Mouse (Mus musculus): ENCODE measurements around the gene Sapcd1. TPM values are rescaled to one million over a fixed set of nuclear protein-coding genes. Genes with fewer than 3 reads are reported as not detected.

The Sapcd1 gene
- polyA plus RNA-seq, 1 experiment from 2014 or later, result 1.1 TPM

DNA sequence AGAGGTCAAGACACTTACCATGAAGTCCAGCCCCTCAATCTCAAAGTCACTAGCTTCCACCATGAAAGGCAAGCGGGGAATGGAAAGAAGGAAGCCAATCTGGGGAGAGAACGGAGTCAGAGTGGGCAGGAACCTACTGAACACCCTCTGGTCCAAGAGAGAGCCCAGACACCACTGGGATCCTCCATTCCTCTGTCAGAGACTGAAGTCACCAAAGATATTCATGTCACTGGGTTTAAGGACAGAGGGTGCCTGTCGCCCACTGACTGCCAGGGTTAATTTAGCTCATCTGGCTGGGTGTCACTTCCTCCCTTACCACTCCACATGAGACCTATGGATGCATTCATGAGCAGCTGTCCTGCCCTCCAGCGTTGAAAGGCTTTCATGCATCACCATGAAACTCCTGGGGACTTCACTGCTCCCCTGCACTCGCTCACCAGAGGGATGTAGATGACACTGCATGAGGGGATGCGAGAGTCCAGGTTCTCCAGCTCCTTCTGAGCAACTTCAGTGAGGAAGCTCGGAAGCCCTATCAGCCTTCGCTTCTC, 4.6 kb upstream of the Sapcd1 start:
- Histone ChIP-seq H3K9ac (ENCODE audit: low read depth, low read length) (no peak overlapping the region), H3K9me3 (replicated peaks; ENCODE audit: control insufficient read depth, low read length, poor library complexity, severe bottlenecking) (no peaks in the 10 kb centered on the region), H3K4me3 (ENCODE audit: low read depth, low read length) (no peak overlapping the region), H3K4me1 (ENCODE audit: control insufficient read depth, insufficient read depth, low read length) (no peaks in the 10 kb centered on the region), H3K27ac (ENCODE audit: low read length) (no peak overlapping the region), H3K4me2 (ENCODE audit: low read length) (no peak overlapping the region), H3K27me3 (ENCODE audit: control insufficient read depth, insufficient read depth, low read depth, low read length) (no peaks in the 10 kb centered on the region), H3K36me3 (ENCODE audit: control insufficient read depth, insufficient read depth, low read length) (no peaks in the 10 kb centered on the region)
- WGBS, result 72% methylated on average over 8 of the region's 8 CpGs
- no peak for ATAC-seq

DNA sequence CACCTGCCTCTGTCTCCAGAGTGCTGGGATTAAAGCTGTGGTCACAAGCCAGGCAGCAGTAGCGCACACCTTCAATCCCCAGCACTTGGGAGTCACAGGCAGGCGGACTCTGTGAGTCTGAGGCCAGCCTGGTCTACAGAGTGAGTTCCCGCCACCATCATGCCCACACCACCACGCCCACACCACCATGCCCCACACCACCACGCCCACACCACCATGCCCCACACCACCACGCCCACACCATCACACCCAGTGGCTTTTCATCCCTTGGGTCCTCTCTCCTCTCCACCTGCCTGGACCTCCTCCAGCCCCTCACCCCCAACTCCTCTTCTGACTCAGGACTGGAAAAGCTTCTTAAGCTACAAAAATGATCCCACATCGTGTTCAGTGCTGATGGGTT, 4.1 kb upstream of the Sapcd1 start:
- Histone ChIP-seq H3K4me1 (ENCODE audit: control insufficient read depth, insufficient read depth, low read length) (no peaks in the 10 kb centered on the region; the same call in 1 of the 2 replicates), H3K36me3 (ENCODE audit: control insufficient read depth, insufficient read depth, low read length) (no peaks in the 10 kb centered on the region), H3K27me3 (ENCODE audit: control insufficient read depth, insufficient read depth, low read depth, low read length) (no peaks in the 10 kb centered on the region), H3K4me3 (ENCODE audit: low read depth, low read length) (no peak overlapping the region), H3K9ac (ENCODE audit: low read depth, low read length) (no peak overlapping the region), H3K4me2 (ENCODE audit: low read length) (no peak overlapping the region), H3K27ac (ENCODE audit: low read length) (no peak overlapping the region), H3K9me3 (replicated peaks; ENCODE audit: control insufficient read depth, low read length, poor library complexity, severe bottlenecking) (no peaks in the 10 kb centered on the region)
- 84% methylated on average over 7 of the region's 7 CpGs for WGBS
- no peak for ATAC-seq

DNA sequence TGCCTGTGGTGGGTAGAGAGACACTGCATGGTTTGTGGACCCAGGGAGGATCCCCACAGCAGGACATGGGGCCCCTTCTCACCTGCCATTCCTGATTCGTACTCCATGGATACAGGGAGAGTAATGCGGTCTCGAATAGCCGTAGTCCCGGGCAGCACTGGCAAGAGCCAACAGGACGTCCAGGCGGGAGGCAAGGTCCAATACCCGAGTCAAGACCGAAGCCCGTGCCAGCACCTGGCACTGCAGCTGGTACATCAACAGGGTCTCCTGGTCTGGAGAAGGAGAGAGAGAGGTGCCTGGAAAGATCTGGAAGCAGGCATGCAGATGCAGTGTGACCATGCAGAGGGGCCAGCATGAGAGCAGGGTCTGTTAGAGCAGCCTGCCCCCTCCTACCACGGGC, 3.5 kb upstream of the Sapcd1 start:
- no peaks in the 10 kb centered on the region; the same call in 1 of the 2 replicates for H3K4me1 ChIP-seq (ENCODE audit: control insufficient read depth, insufficient read depth, low read length)
- H3K9ac ChIP-seq (ENCODE audit: low read depth, low read length), result no peak overlapping the region
- 94% methylated on average over 11 of the region's 11 CpGs for WGBS
- H3K36me3 ChIP-seq (ENCODE audit: control insufficient read depth, insufficient read depth, low read length), result no peaks in the 10 kb centered on the region
- no peak overlapping the region for H3K4me3 ChIP-seq (ENCODE audit: low read depth, low read length)
- ATAC-seq, result no peak
- no peak overlapping the region for H3K27ac ChIP-seq (ENCODE audit: low read length)
- H3K4me2 ChIP-seq (ENCODE audit: low read length), result no peak overlapping the region
- no peaks in the 10 kb centered on the region for H3K9me3 ChIP-seq (replicated peaks; ENCODE audit: control insufficient read depth, low read length, poor library complexity, severe bottlenecking)
- no peaks in the 10 kb centered on the region for H3K27me3 ChIP-seq (ENCODE audit: control insufficient read depth, insufficient read depth, low read depth, low read length)

DNA sequence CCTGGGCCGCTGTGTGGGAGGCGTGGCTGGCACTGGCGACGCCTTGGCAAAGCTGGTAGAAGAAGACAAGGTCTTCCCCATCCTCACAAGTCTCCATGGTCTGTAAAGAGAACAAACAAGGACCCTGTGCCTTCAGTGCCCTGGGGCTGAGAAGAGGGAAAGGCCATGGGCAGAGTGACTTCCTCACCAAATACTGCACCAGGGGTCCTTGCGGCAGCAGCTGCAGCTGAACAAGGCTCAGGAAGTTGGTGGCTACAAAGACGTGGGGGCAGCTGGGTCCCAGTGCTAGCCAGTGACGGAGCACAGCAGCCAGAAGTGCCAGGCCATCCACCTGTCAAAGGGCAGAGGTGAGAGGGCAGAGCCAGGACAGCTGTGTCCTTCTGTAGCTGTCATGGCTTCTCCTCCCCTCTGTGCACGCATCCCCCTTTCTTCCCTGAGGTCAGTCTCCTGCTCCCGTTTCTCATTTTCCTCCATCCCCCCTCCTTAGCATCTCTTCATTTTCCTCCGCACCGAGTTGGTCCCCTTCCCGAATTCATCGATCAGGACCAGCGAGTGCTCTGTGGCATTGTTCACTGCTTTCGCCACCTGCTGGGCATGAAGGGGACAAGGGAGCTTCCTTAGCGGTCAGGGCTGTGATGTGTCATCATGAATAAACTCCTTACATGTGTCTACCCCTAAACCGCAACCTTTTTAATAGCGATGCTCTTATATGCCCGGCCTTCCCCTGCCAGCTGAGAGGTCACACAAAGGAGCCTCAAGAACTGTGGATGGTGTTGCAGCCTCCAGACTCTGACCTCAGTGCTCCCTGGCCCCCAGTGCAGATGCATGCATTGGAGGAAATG, 2.1 kb upstream of the Sapcd1 start:
- Histone ChIP-seq H3K9me3 (replicated peaks; ENCODE audit: control insufficient read depth, low read length, poor library complexity, severe bottlenecking) (no peaks in the 10 kb centered on the region), H3K4me3 (ENCODE audit: low read depth, low read length) (0 out of 2 replicates have a peak overlapping the region, but pooled peaks have one; percentile 10), H3K4me1 (ENCODE audit: control insufficient read depth, insufficient read depth, low read length) (no peaks in the 10 kb centered on the region; the same call in 1 of the 2 replicates), H3K4me2 (ENCODE audit: low read length) (peak overlapping the region; percentile 56), H3K9ac (ENCODE audit: low read depth, low read length) (peak overlapping the region; percentile 43; the same call in 1 of the 2 replicates), H3K27ac (ENCODE audit: low read length) (no peak overlapping the region), H3K27me3 (ENCODE audit: control insufficient read depth, insufficient read depth, low read depth, low read length) (no peaks in the 10 kb centered on the region), H3K36me3 (ENCODE audit: control insufficient read depth, insufficient read depth, low read length) (no peaks in the 10 kb centered on the region)
- no peak for ATAC-seq
- 34% methylated on average over 19 of the region's 19 CpGs for WGBS

DNA sequence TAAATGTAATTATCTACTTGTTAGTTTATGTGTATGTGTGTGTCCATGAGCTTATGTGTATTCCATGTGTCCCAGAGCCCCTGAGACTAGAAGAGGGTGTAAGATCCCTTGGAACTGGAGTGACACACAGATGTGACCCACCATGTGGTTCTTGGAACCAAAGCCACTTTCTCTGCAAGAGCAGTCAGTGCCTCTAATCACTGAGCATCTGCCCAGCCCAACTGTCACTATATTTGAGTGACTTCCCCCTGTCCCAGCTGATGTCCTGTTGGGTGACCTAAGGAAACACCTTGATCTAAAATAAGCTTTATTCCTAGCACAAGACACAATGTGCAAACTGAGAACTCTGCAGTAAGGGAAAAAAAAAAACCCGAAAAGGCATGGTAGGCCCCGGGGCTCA, 499 bp upstream of the Sapcd1 start:
- H3K4me3 ChIP-seq (ENCODE audit: low read depth, low read length), result no peak overlapping the region
- no peak overlapping the region for H3K9ac ChIP-seq (ENCODE audit: low read depth, low read length)
- no peak for ATAC-seq
- H3K4me2 ChIP-seq (ENCODE audit: low read length), result no peak overlapping the region
- no peaks in the 10 kb centered on the region for H3K36me3 ChIP-seq (ENCODE audit: control insufficient read depth, insufficient read depth, low read length)
- H3K27me3 ChIP-seq (ENCODE audit: control insufficient read depth, insufficient read depth, low read depth, low read length), result no peaks in the 10 kb centered on the region
- 86% methylated on average over 2 of the region's 2 CpGs for WGBS
- H3K27ac ChIP-seq (ENCODE audit: low read length), result no peak overlapping the region
- H3K4me1 ChIP-seq (ENCODE audit: control insufficient read depth, insufficient read depth, low read length), result no peaks in the 10 kb centered on the region; the same call in 1 of the 2 replicates
- H3K9me3 ChIP-seq (replicated peaks; ENCODE audit: control insufficient read depth, low read length, poor library complexity, severe bottlenecking), result no peaks in the 10 kb centered on the region

DNA sequence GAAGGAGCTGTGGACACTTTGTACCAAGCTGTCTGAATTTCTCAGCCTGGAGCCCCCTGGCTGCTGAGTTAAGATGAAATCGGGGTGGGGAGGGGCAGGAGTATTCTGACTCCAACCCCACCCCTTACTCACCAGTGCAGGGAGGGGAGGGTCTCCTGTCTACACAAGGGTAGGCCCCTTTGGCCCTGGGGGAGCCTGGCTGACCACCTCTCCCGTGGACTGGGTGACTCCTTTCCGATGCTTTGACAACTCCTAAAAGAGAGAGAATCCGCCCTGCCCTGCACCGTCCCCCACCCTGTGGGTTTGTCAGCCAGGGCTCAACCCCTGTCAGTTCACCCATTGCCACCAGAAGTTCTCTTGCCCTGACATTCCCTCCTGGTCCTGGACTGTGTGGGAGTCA, 1.6 kb downstream of the Sapcd1 start:
- no peaks in the 10 kb centered on the region for H3K36me3 ChIP-seq (ENCODE audit: control insufficient read depth, insufficient read depth, low read length)
- H3K27ac ChIP-seq (ENCODE audit: low read length), result no peak overlapping the region
- no peak overlapping the region for H3K4me2 ChIP-seq (ENCODE audit: low read length)
- no peak overlapping the region for H3K4me3 ChIP-seq (ENCODE audit: low read depth, low read length)
- H3K4me1 ChIP-seq (ENCODE audit: control insufficient read depth, insufficient read depth, low read length), result no peaks in the 10 kb centered on the region; the same call in 1 of the 2 replicates
- ATAC-seq, result no peak
- H3K9me3 ChIP-seq (replicated peaks; ENCODE audit: control insufficient read depth, low read length, poor library complexity, severe bottlenecking), result no peaks in the 10 kb centered on the region
- H3K27me3 ChIP-seq (ENCODE audit: control insufficient read depth, insufficient read depth, low read depth, low read length), result no peaks in the 10 kb centered on the region
- no peak overlapping the region for H3K9ac ChIP-seq (ENCODE audit: low read depth, low read length)
- WGBS, result 92% methylated on average over 5 of the region's 5 CpGs

DNA sequence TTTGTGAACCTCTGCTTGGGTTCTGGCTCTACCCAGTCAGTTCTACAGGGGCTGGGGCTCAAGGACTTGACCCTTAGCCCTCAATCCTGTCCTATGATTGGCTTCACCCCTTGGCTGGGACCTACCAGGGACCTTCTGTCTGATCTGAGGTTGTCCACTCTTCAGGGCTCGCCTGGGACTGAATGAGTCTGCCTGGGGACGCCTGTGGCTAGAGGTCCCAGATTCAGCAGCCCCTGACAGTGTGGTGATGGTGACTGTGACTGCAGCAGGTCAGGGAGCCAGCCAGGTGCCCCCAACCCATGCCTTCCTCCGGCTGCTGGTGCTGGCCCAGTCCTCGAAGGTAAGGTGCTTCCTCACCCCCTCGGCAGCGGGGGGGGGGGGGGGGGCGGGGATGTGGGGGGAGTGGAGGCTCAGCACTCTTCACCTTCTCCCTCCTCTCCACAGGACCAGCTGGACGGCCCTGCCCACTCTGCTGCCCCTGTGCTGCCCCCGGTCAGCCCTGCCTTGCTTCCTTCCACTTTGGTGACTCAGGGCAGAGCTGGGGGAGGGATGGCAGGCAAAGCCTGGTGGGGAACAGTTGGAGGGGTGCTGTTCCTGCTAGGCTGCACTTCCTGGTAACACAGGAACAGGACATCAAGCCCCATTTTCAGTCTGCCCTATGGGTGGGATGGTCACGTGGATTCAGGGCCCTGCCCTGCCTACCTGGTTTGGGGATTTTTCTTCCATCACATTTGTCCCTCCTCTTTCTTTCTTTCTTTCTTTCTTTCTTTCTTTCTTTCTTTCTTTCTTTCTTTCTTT, 2.9 kb downstream of the Sapcd1 start:
- Histone ChIP-seq H3K9ac (ENCODE audit: low read depth, low read length) (no peak overlapping the region), H3K4me2 (ENCODE audit: low read length) (no peak overlapping the region), H3K4me3 (ENCODE audit: low read depth, low read length) (no peak overlapping the region), H3K27ac (ENCODE audit: low read length) (no peak overlapping the region), H3K4me1 (ENCODE audit: control insufficient read depth, insufficient read depth, low read length) (no peaks in the 10 kb centered on the region; the same call in 1 of the 2 replicates), H3K27me3 (ENCODE audit: control insufficient read depth, insufficient read depth, low read depth, low read length) (no peaks in the 10 kb centered on the region), H3K9me3 (replicated peaks; ENCODE audit: control insufficient read depth, low read length, poor library complexity, severe bottlenecking) (no peaks in the 10 kb centered on the region), H3K36me3 (ENCODE audit: control insufficient read depth, insufficient read depth, low read length) (no peaks in the 10 kb centered on the region)
- no peak for ATAC-seq
- 65% methylated on average over 8 of the region's 10 CpGs for WGBS

DNA sequence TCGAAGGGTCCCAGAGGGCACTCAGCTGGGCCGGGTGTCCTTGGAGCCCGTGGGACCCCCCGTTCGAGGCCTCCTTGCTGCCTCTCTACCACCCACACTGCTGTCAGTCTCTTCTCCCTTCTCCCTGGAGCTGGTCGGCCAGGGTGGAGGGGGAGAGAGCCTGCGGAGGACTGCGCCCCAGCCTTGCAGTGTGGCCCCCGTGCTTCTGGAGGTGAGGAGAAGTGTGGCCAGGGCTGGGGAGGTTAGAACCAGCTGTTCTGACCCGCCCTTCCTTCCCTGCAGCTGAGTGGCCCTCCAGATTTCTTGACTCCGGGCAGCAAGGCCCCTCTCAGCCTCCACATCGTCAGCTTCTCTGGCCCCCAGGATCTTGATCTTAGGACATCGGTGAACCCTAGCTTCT, 3.6 kb downstream of the Sapcd1 start:
- no peak overlapping the region for H3K4me2 ChIP-seq (ENCODE audit: low read length)
- no peaks in the 10 kb centered on the region; the same call in 1 of the 2 replicates for H3K4me1 ChIP-seq (ENCODE audit: control insufficient read depth, insufficient read depth, low read length)
- H3K4me3 ChIP-seq (ENCODE audit: low read depth, low read length), result no peak overlapping the region
- no peak overlapping the region for H3K9ac ChIP-seq (ENCODE audit: low read depth, low read length)
- no peaks in the 10 kb centered on the region for H3K27me3 ChIP-seq (ENCODE audit: control insufficient read depth, insufficient read depth, low read depth, low read length)
- WGBS, result 84% methylated on average over 12 of the region's 13 CpGs
- H3K9me3 ChIP-seq (replicated peaks; ENCODE audit: control insufficient read depth, low read length, poor library complexity, severe bottlenecking), result no peaks in the 10 kb centered on the region
- no peaks in the 10 kb centered on the region for H3K36me3 ChIP-seq (ENCODE audit: control insufficient read depth, insufficient read depth, low read length)
- no peak overlapping the region for H3K27ac ChIP-seq (ENCODE audit: low read length)
- ATAC-seq, result no peak

All from midbrain, embryonic 16.5 days (tissue).